Mouse (Mus musculus) liver, postnatal 0 days (tissue): Measurements from ENCODE around the gene Evi5.

Experiments used
- CTCF ChIP-seq: sonication (generic); IDR thresholded peaks from 2 replicates; pipeline ENCODE4 v1.5.1; 2016; ENCODE audit warnings: antibody characterized with exemption, low read depth
- EP300 ChIP-seq: IDR thresholded peaks from 2 replicates; pipeline ENCODE4 v1.6.1; 2016; ENCODE audit warnings: antibody characterized with exemption, low read depth, mild to moderate bottlenecking

DNA sequence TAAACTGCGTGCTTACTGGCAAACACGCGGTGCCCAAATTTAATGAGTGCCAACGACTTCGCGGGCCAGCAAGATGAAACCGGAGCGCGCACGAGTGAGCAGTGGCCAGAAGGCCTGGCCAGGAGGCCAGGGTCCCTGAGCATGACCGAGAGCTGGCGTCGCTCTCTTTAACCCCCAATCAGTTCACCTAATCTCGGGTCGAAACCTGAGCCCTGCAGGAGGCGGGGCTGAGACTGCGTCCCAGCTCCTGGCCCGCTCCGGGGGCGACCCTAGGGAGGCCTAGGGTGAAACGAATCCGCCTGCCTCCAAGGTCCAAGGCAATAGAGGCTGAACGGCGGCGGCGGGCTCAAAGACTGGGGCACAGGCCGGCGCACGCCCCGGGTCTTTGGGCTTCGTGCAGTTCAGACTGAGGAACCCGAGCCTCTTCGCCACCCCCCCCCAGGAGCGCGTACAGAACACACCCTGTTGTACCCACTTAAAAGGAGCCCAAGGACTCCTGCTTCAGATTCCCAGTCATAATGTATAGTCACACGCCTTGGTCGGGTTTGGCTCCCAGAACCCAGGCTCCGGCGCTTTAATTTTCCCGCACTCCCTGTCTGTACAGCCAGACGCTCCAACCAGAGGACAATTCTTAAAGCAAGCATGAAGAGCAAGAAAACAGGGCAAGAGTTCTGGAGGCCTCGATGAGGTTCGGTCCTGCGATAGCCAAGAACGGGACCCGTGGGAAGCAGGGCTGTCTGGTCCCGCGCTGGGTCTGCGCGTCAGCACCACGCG is 150.1 kb downstream of the Evi5 start:
- no peak for TF ChIP-seq EP300
- TF ChIP-seq CTCF: no peak
